25 mouse cellular contexts compared by ENCODE assay signal in the genomic region with DNA sequence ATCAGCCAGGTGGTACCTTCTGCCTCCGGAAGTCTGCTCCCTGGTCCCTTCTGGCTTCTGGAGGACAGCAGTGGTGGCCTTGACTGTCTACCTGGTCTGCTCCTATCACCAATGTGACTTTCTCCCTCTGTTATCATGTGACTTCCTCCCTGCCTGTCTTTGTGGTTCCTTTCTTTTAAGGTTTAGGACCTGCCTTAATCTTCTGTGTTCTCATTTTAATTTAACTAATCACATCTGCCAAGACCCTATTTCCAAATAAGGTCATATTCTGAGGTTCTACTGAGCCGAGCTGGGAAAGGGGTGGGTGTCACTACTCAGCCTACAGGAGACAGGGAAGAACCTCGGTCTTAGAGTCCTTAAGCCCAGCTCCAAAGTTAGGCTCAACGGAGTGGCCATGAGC. TPM values are rescaled to one million over a fixed set of nuclear protein-coding genes. Genes with fewer than 3 reads are reported as not detected.
A peak's percentile ranks its signal among the peaks of the same experiment; 100 is the strongest.
DNase-seq lines count a peak whose midpoint lies in the region; ATAC-seq and TF ChIP-seq lines count a peak whose summit lies in the region.
"Had no signal": no experiment of that assay in that cellular context is flagged by ENCODE, and none has a peak within 500 bp of the region (broad histone marks: within the 10 kb centered on the region; RNA-seq: fewer than 3 reads in every experiment).

No protein-coding gene starts in this region.

- H3K27me3 ChIP-seq in lung, postnatal 0 days (replicated peaks; ENCODE audit: insufficient read depth, low read length) = peaks cover 7% of the 10 kb centered on the region; the same call in 1 of the 2 replicates
- no peaks in the 10 kb centered on the region for H3K27me3 ChIP-seq in ES-Bruce4 (ENCODE audit: control insufficient read depth, insufficient read depth, low read length, poor library complexity, severe bottlenecking)
- H3K27me3 ChIP-seq: forebrain, embryonic 15.5 days had no signal

- H3K27ac ChIP-seq in lung, postnatal 0 days (ENCODE audit: low read length) = 0 out of 2 replicates have a peak overlapping the region, but pooled peaks have one; percentile 26
- H3K27ac ChIP-seq in ES-Bruce4 (ENCODE audit: insufficient read depth, low read length) = peak overlapping the region; percentile 72
- H3K27ac ChIP-seq in ES-E14 (ENCODE audit: insufficient read depth, low read depth, low read length, poor library complexity, severe bottlenecking) = peak overlapping the region; percentile 90
- H3K27ac ChIP-seq: embryonic facial prominence, embryonic 15.5 days; forebrain, embryonic 10.5 days; forebrain, embryonic 15.5 days had no signal

- in situ Hi-C loops in ES-E14 (cut with MboI; ENCODE audit: low sequenced_read_pairs in 2 of 2, unreplicated experiment in 2 of 2) = no loop called here

- H3K4me3 ChIP-seq in lung, postnatal 0 days (ENCODE audit: low read depth, low read length) = no peak overlapping the region
- H3K4me3 ChIP-seq in ES-Bruce4 (ENCODE audit: low read depth, low read length) = no peak overlapping the region
- H3K4me3 ChIP-seq in ES-E14 (ENCODE audit: insufficient read depth in 1 of 2, low read depth in 1 of 2, low read length in 2 of 2, poor library complexity in 1 of 2, severe bottlenecking in 1 of 2) = 0 out of 4 replicates have a peak overlapping the region, but pooled peaks of 1 of the 2 experiments have one; percentile 3
- H3K4me3 ChIP-seq: embryonic facial prominence, embryonic 13.5 days; embryonic facial prominence, embryonic 15.5 days; erythroblast, embryonic 14.5 days; forebrain, embryonic 10.5 days; forebrain, embryonic 13.5 days; forebrain, embryonic 15.5 days had no signal

- H3K9ac ChIP-seq in lung, postnatal 0 days (replicated peaks; ENCODE audit: low read depth) = no peak overlapping the region
- H3K9ac ChIP-seq in ES-Bruce4 (ENCODE audit: low read depth, poor library complexity, severe bottlenecking) (no peak overlapping the region), ES-E14 (ENCODE audit: insufficient read depth, low read depth, low read length, poor library complexity, severe bottlenecking) (peak overlapping the region; percentile 39)
- H3K9ac ChIP-seq: embryonic facial prominence, embryonic 15.5 days; forebrain, embryonic 13.5 days; forebrain, embryonic 15.5 days; forebrain, postnatal 0 days had no signal

- no peak for TF ChIP-seq POLR2A in ES-Bruce4 (IDR thresholded peaks at IDR 0.05; ENCODE audit: insufficient read depth, low read length)

- H3K9me3 ChIP-seq in lung, postnatal 0 days (ENCODE audit: low read length) = no peaks in the 10 kb centered on the region
- H3K9me3 ChIP-seq in ES-Bruce4 (replicated peaks; ENCODE audit: control insufficient read depth, insufficient read depth, low read length, poor library complexity, severe bottlenecking) (no peaks in the 10 kb centered on the region), ES-E14 (ENCODE audit: control insufficient read depth, insufficient read depth, low read depth, low read length) (no peaks in the 10 kb centered on the region)
- H3K9me3 ChIP-seq: embryonic facial prominence, embryonic 13.5 days; embryonic facial prominence, embryonic 15.5 days; forebrain, embryonic 10.5 days; forebrain, embryonic 13.5 days; forebrain, embryonic 15.5 days had no signal

- DNase-seq in lung, postnatal 0 days (ENCODE audit: low spot score) = no peak
- DNase-seq in lung, postnatal 10 days = no peak
- no peak for DNase-seq in ES-E14 (ENCODE audit: low read depth, low spot score)
- DNase-seq in ZHBTc4 (ENCODE audit: low read depth, low spot score) = peak; percentile 78
- DNase-seq in thymus, postnatal 14 days = no peak
- DNase-seq in layer of hippocampus, adult 11-12 months (ENCODE audit: low spot score) = no peak
- DNase-seq in ovary, adult 18-20 months (ENCODE audit: low spot score) = no peak
- DNase-seq: adrenal gland, adult 2 months; adrenal gland, postnatal 10 days; adrenal gland, postnatal 25 days; cerebellum, adult 11 months; cerebellum, adult 18-20 months; cerebellum, adult 8-10 months; cerebellum, adult 9-11 months; cerebellum, postnatal 14 days; cerebellum, postnatal 36 days; embryo, embryonic 11 days; forebrain, postnatal 0 days had no signal

- no peak for TF ChIP-seq EP300 in lung, postnatal 0 days (IDR thresholded peaks at IDR 0.05)
- no peak for TF ChIP-seq EP300 in ES-Bruce4 (IDR thresholded peaks at IDR 0.05; ENCODE audit: insufficient read depth, low read depth, low read length)

- ATAC-seq in lung, postnatal 0 days = no peak
- ATAC-seq: forebrain, embryonic 13.5 days; forebrain, embryonic 15.5 days; forebrain, postnatal 0 days had no signal

- H3K4me2 ChIP-seq in lung, postnatal 0 days (replicated peaks; ENCODE audit: low read depth, low read length) = no peak overlapping the region
- H3K4me2 ChIP-seq: embryonic facial prominence, embryonic 13.5 days; embryonic facial prominence, embryonic 15.5 days; forebrain, embryonic 13.5 days; forebrain, embryonic 15.5 days had no signal

- H3K36me3 ChIP-seq in lung, postnatal 0 days (ENCODE audit: insufficient read depth, low read length) = no peaks in the 10 kb centered on the region
- H3K36me3 ChIP-seq in ES-Bruce4 (ENCODE audit: control insufficient read depth, insufficient read depth, low read length, poor library complexity, severe bottlenecking) (no peaks in the 10 kb centered on the region), ES-E14 (ENCODE audit: control insufficient read depth, insufficient read depth, low read length, poor library complexity, severe bottlenecking) (no peaks in the 10 kb centered on the region)
- H3K36me3 ChIP-seq: embryonic facial prominence, embryonic 13.5 days; embryonic facial prominence, embryonic 15.5 days; forebrain, embryonic 10.5 days; forebrain, embryonic 15.5 days had no signal

- H3K4me1 ChIP-seq in lung, postnatal 0 days (ENCODE audit: insufficient read depth, low read depth, low read length) = 0 out of 2 replicates have a peak, but pooled peaks cover 6% of the 10 kb centered on the region
- H3K4me1 ChIP-seq in ES-Bruce4 (ENCODE audit: control insufficient read depth, insufficient read depth, low read length) (peaks cover 11% of the 10 kb centered on the region), ES-E14 (ENCODE audit: control insufficient read depth in 2 of 2, insufficient read depth in 2 of 2, low read length in 2 of 2, poor library complexity in 1 of 2) (peaks cover 20 to 36% of the 10 kb centered on the region in 2 experiments)

- WGBS in lung, postnatal 0 days = 57% methylated on average over 4 of the region's 4 CpGs

- no peak for TF ChIP-seq CTCF in lung, postnatal 0 days (IDR thresholded peaks at IDR 0.05)
- no peak for TF ChIP-seq CTCF in ES-Bruce4 (IDR thresholded peaks at IDR 0.05; ENCODE audit: low read depth, low read length)

TF ChIP-seq in ES-E14, 5 proteins besides CTCF, POLR2A, EP300 and RAD21:
- no peak for TF ChIP-seq CHD2 (IDR thresholded peaks at IDR 0.05; ENCODE audit: low read depth, low read length)
- no peak for TF ChIP-seq ZNF384 (IDR thresholded peaks at IDR 0.05; ENCODE audit: low read depth, low read length)

RNA-seq across cellular contexts. Expression of gene Epb41l1, which starts 5.4 kb away (rescaled TPM):
- polyA plus RNA-seq in lung, postnatal 0 days (2015; fragmentation: Nextera tagmentation; extraction: Ambion mirVana) = 1.2 and 1.7 TPM in 2 replicates
- 21.4 and 23.6 TPM in 2 replicates for polyA plus RNA-seq in ES-Bruce4 (2011; ENCODE audit: insufficient read depth, insufficient read length, low read depth, missing spikeins)
- total RNA-seq in ES-E14 (2012; rRNA removed) = 20.5 and 27.3 TPM in 2 replicates

Comparison
In these comparisons a context has a peak if more than half of its experiments do, and no peak if none do; other contexts are left out.
1. H3K27ac ChIP-seq: peak in every context shown above with its lines; median percentile 90 in ES-E14; 72 in ES-Bruce4; 26 in lung, postnatal 0 days.